Mouse (Mus musculus) kidney, postnatal 10 days (tissue): Measurements from ENCODE around the gene Olfr1361.

ENCODE experiments used
- DNase-seq: peaks from one replicate; pipeline ENCODE4 v3.0.0; 2021; ENCODE audit warnings: mixed read lengths

The Olfr1361 gene

GRCm38 (mm10) chr13:21663286-21663685 is at the start of gene Olfr1361:
Gene Olfr1361, minus strand, starts transcription at chr13:21663386.
- DNase-seq = no peak

GRCm38 (mm10) chr13:21711698-21712097 is 48.5 kb upstream of the Olfr1361 start:
- no peak for DNase-seq

GRCm38 (mm10) chr13:21710821-21711525 is 47.8 kb upstream of the Olfr1361 start:
- DNase-seq = peak; percentile 82

- peak; percentile 92 for DNase-seq
Measured at GRCm38 (mm10) chr13:21710031-21710711, 47.0 kb upstream of the Olfr1361 start.

GRCm38 (mm10) chr13:21706669-21707068 is 43.5 kb upstream of the Olfr1361 start:
- no peak for DNase-seq

GRCm38 (mm10) chr13:21697811-21698210 is 34.6 kb upstream of the Olfr1361 start, which contains the start of gene Olfr1359:
Gene Olfr1359, plus strand, starts transcription at chr13:21698111.
- DNase-seq = no peak

- no peak for DNase-seq
Measured at GRCm38 (mm10) chr13:21677305-21677704, 14.1 kb upstream of the Olfr1361 start, which contains the start of gene Olfr1360. Gene Olfr1360, minus strand, starts transcription at chr13:21677405.

GRCm38 (mm10) chr13:21642418-21642817 is 20.8 kb downstream of the Olfr1361 start, which contains the start of gene Olfr11:
Gene Olfr11, minus strand, starts transcription at chr13:21642518.
- no peak for DNase-seq

GRCm38 (mm10) chr13:21613922-21614321 is 49.3 kb downstream of the Olfr1361 start, which contains the start of gene Olfr1362:
Gene Olfr1362, minus strand, starts transcription at chr13:21614022.
- DNase-seq = no peak
